Mouse (Mus musculus): ENCODE measurements around the gene Smg6. TPM values are rescaled to one million over a fixed set of nuclear protein-coding genes. Genes with fewer than 3 reads are reported as not detected.

Smg6 gene
- polyA plus RNA-seq, 1 experiment from 2014 or later, result 17.1 TPM

DNA sequence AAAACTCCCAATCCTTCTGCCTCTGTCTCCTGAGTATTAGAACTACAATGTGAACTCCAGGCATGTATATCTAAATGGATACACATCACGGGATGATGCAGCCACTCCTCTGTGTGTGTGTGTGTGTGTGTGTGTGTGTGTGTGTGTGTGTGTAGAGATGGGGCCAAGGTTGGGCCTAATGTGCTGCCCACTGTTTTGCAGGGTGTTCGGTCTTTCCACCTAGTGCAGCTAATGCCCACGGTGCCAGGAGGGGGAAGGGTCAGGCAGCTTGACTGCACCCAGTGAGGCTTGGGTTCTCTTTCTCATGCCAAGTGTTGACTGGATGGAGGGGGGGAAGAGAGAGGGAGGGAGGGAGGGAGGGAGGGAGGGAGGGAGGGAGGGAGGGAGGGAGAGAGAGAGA is 287.3 kb downstream of the Smg6 start:
- H3K9ac ChIP-seq, result no peak overlapping the region
- H3K4me1 ChIP-seq, result peaks cover 69% of the 10 kb centered on the region
- H3K27me3 ChIP-seq (replicated peaks), result no peaks in the 10 kb centered on the region
- no peaks in the 10 kb centered on the region for H3K36me3 ChIP-seq (replicated peaks)
- 0 out of 2 replicates have a peak, but pooled peaks have one; percentile 5 for ATAC-seq (replicated peaks)
- H3K4me2 ChIP-seq, result no peak overlapping the region
- H3K4me3 ChIP-seq, result no peak overlapping the region
- peak overlapping the region; percentile 73 for H3K27ac ChIP-seq
- WGBS, result 52% methylated on average over 1 of the region's 3 CpGs
- H3K9me3 ChIP-seq, result no peaks in the 10 kb centered on the region

DNA sequence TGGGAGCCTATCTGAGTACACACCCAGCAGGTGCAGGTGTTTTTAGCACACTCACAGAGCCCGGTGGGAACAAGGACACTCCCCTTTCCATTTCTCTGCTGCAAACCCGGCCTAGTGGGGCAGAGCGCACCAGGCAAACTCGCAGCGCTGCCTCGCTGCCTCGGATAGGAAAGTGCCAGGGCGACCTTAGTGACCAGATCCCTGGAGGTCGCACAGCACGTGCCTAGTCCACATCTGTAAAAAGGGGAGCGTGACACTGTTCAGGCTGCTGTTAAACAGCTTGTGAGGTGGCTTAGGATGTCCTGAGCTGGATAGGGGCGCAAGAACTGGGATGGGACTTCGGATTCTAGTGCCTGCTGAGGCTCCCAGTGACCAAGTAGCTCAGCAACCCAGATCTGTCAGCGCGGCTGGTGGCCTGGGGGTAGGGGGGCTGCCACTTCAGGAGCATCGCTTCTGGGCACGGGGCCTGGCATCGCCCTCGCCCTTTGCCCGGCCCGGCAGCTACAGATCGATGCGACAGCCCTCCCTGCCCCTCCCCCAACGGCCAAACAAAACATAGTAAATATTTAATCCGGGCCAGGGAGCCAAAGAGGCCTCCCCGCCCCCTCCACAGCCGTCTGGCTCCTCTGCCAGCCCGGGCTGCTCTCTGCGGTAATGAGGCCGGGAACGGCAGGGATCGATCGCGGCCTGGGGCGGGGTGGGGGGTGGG is 287.9 kb downstream of the Smg6 start:
- H3K27ac ChIP-seq, result peak overlapping the region; percentile 72
- WGBS, result 4% methylated on average over 35 of the region's 35 CpGs
- peak overlapping the region; percentile 44 for H3K4me2 ChIP-seq
- no peaks in the 10 kb centered on the region for H3K36me3 ChIP-seq (replicated peaks)
- no peaks in the 10 kb centered on the region for H3K9me3 ChIP-seq
- peak; percentile 74 for ATAC-seq (replicated peaks)
- peak overlapping the region; percentile 18; the same call in 1 of the 2 replicates for H3K9ac ChIP-seq
- peak overlapping the region; percentile 10; the same call in 1 of the 2 replicates for H3K4me3 ChIP-seq
- no peaks in the 10 kb centered on the region for H3K27me3 ChIP-seq (replicated peaks)
- H3K4me1 ChIP-seq, result peaks cover 69% of the 10 kb centered on the region

MicroRNAs encoded within 50 kb of the gene (microRNA counts, 519-probe panel; counts per million panel counts)
- microRNA mmu-miR-132 (3,436 counts per million, percentile 80 among the panel's probes with 10 or more counts), microRNA mmu-miR-212 (not detected)

Small RNAs within 50 kb of the gene (microRNA-seq; reads per million reads assigned to microRNA genes)
- gene Mir132, result 942 reads per million, percentile 79 among the genes with 10 or more reads in this experiment
- 46.9 reads per million, percentile 45 among the genes with 10 or more reads in this experiment for gene Mir212

Other genes with a start within 250 kb of the Smg6 start
- gene Pafah1b1, start 201.2 kb upstream of the Smg6 start, polyA plus RNA-seq (2015; fragmentation: Nextera tagmentation; extraction: Ambion mirVana), result 45.0 and 47.9 TPM in 2 replicates
- gene Mettl16, start 155.0 kb upstream of the Smg6 start, polyA plus RNA-seq (2015; fragmentation: Nextera tagmentation; extraction: Ambion mirVana), result 55.2 TPM in 2 replicates
- gene Mnt, start 94.9 kb upstream of the Smg6 start, polyA plus RNA-seq (2015; fragmentation: Nextera tagmentation; extraction: Ambion mirVana), result 9.9 and 10.2 TPM in 2 replicates
- 31.2 and 33.9 TPM in 2 replicates for gene Sgsm2, start 28.8 kb upstream of the Smg6 start, polyA plus RNA-seq (2015; fragmentation: Nextera tagmentation; extraction: Ambion mirVana)
- gene Tsr1, start 27.8 kb upstream of the Smg6 start, polyA plus RNA-seq (2015; fragmentation: Nextera tagmentation; extraction: Ambion mirVana), result 26.3 and 28.6 TPM in 2 replicates
- gene Srr, start 125 bp downstream of the Smg6 start, polyA plus RNA-seq (2015; fragmentation: Nextera tagmentation; extraction: Ambion mirVana), result 38.6 and 40.4 TPM in 2 replicates
- gene Hic1, start 243.7 kb downstream of the Smg6 start, polyA plus RNA-seq (2015; fragmentation: Nextera tagmentation; extraction: Ambion mirVana), result 2.8 and 3.2 TPM in 2 replicates

Data from midbrain, embryonic 15.5 days (tissue).